Mouse (Mus musculus): ENCODE results near the gene Myoc. TPM values are rescaled to one million over a fixed set of nuclear protein-coding genes. Genes with fewer than 3 reads are reported as not detected.

Myoc gene
- not detected in 2 replicates for total RNA-seq (2012; rRNA removed)

GRCm38 (mm10) chr1:162639051-162639750 lies at the start of gene Myoc:
Gene Myoc (plus strand): TSS chr1:162639155.
- in situ Hi-C loops (cut with MboI; ENCODE audit: low sequenced_read_pairs in 2 of 2, unreplicated experiment in 2 of 2) = no loop called here
- DNase-seq (ENCODE audit: low read depth, low spot score) = no peak
- Histone ChIP-seq H3K27ac (ENCODE audit: insufficient read depth, low read depth, low read length, poor library complexity, severe bottlenecking) (no peak within 1 kb of the TSS), H3K4me3 (ENCODE audit: insufficient read depth in 1 of 2, low read depth in 1 of 2, low read length in 2 of 2, poor library complexity in 1 of 2, severe bottlenecking in 1 of 2) (no peak within 1 kb of the TSS), H3K36me3 (ENCODE audit: control insufficient read depth, insufficient read depth, low read length, poor library complexity, severe bottlenecking) (no peaks in the 10 kb centered on the region), H3K9ac (ENCODE audit: insufficient read depth, low read depth, low read length, poor library complexity, severe bottlenecking) (no peak within 1 kb of the TSS), H3K4me1 (ENCODE audit: control insufficient read depth in 2 of 2, insufficient read depth in 2 of 2, low read length in 2 of 2, poor library complexity in 1 of 2) (no peaks in the 10 kb centered on the region; a peak in 1 of 4 replicates), H3K9me3 (ENCODE audit: control insufficient read depth, insufficient read depth, low read depth, low read length) (no peaks in the 10 kb centered on the region)
- TF ChIP-seq ZC3H11A (IDR thresholded peaks at IDR 0.05; ENCODE audit: borderline replicate concordance, low read depth, low read length) = no peak
- TF ChIP-seq MAFK (IDR thresholded peaks at IDR 0.05; ENCODE audit: insufficient read depth, low read depth, low read length) = no peak
- TF ChIP-seq HCFC1 (IDR thresholded peaks at IDR 0.05; ENCODE audit: borderline replicate concordance, insufficient read depth, low read length) = no peak
- TF ChIP-seq ZNF384 (IDR thresholded peaks at IDR 0.05; ENCODE audit: low read depth, low read length) = no peak

- in situ Hi-C loops (cut with MboI; ENCODE audit: low sequenced_read_pairs in 2 of 2, unreplicated experiment in 2 of 2) = no loop called here
- no peak overlapping the region for H3K4me3 ChIP-seq (ENCODE audit: insufficient read depth in 1 of 2, low read depth in 1 of 2, low read length in 2 of 2, poor library complexity in 1 of 2, severe bottlenecking in 1 of 2)
- no peaks in the 10 kb centered on the region for H3K36me3 ChIP-seq (ENCODE audit: control insufficient read depth, insufficient read depth, low read length, poor library complexity, severe bottlenecking)
- no peak overlapping the region for H3K9ac ChIP-seq (ENCODE audit: insufficient read depth, low read depth, low read length, poor library complexity, severe bottlenecking)
- no peaks in the 10 kb centered on the region for H3K9me3 ChIP-seq (ENCODE audit: control insufficient read depth, insufficient read depth, low read depth, low read length)
- no peak overlapping the region for H3K27ac ChIP-seq (ENCODE audit: insufficient read depth, low read depth, low read length, poor library complexity, severe bottlenecking)
- DNase-seq (ENCODE audit: low read depth, low spot score) = peak; percentile 42
- TF ChIP-seq ZC3H11A (IDR thresholded peaks at IDR 0.05; ENCODE audit: borderline replicate concordance, low read depth, low read length) (no peak), MAFK (IDR thresholded peaks at IDR 0.05; ENCODE audit: insufficient read depth, low read depth, low read length) (no peak), HCFC1 (IDR thresholded peaks at IDR 0.05; ENCODE audit: borderline replicate concordance, insufficient read depth, low read length) (no peak)
- peaks cover 2 to 6% of the 10 kb centered on the region in 2 experiments; a peak in 1 of 4 replicates for H3K4me1 ChIP-seq (ENCODE audit: control insufficient read depth in 2 of 2, insufficient read depth in 2 of 2, low read length in 2 of 2, poor library complexity in 1 of 2)
These were observed 49.5 kb upstream of the Myoc start for GRCm38 (mm10) chr1:162589443-162589842.

- Histone ChIP-seq H3K4me1 (ENCODE audit: control insufficient read depth in 2 of 2, insufficient read depth in 2 of 2, low read length in 2 of 2, poor library complexity in 1 of 2) (peaks cover 2 to 6% of the 10 kb centered on the region in 2 experiments; a peak in 1 of 4 replicates), H3K36me3 (ENCODE audit: control insufficient read depth, insufficient read depth, low read length, poor library complexity, severe bottlenecking) (no peaks in the 10 kb centered on the region), H3K4me3 (ENCODE audit: insufficient read depth in 1 of 2, low read depth in 1 of 2, low read length in 2 of 2, poor library complexity in 1 of 2, severe bottlenecking in 1 of 2) (no peak overlapping the region), H3K9ac (ENCODE audit: insufficient read depth, low read depth, low read length, poor library complexity, severe bottlenecking) (no peak overlapping the region), H3K9me3 (ENCODE audit: control insufficient read depth, insufficient read depth, low read depth, low read length) (no peaks in the 10 kb centered on the region), H3K27ac (ENCODE audit: insufficient read depth, low read depth, low read length, poor library complexity, severe bottlenecking) (no peak overlapping the region)
- in situ Hi-C loops (cut with MboI; ENCODE audit: low sequenced_read_pairs in 2 of 2, unreplicated experiment in 2 of 2) = no loop called here
- no peak for DNase-seq (ENCODE audit: low read depth, low spot score)
- no peak for TF ChIP-seq ZNF384 (IDR thresholded peaks at IDR 0.05; ENCODE audit: low read depth, low read length)
These were observed 48.4 kb upstream of the Myoc start for GRCm38 (mm10) chr1:162590415-162590997.

GRCm38 (mm10) chr1:162597379-162598102 lies 41.4 kb upstream of the Myoc start:
- no peak for DNase-seq (ENCODE audit: low read depth, low spot score)
- no peak overlapping the region for H3K9ac ChIP-seq (ENCODE audit: insufficient read depth, low read depth, low read length, poor library complexity, severe bottlenecking)
- no peaks in the 10 kb centered on the region; the same call in 1 of the 2 replicates for H3K36me3 ChIP-seq (ENCODE audit: control insufficient read depth, insufficient read depth, low read length, poor library complexity, severe bottlenecking)
- H3K27ac ChIP-seq (ENCODE audit: insufficient read depth, low read depth, low read length, poor library complexity, severe bottlenecking) = no peak overlapping the region
- H3K4me3 ChIP-seq (ENCODE audit: insufficient read depth in 1 of 2, low read depth in 1 of 2, low read length in 2 of 2, poor library complexity in 1 of 2, severe bottlenecking in 1 of 2) = no peak overlapping the region
- H3K4me1 ChIP-seq (ENCODE audit: control insufficient read depth in 2 of 2, insufficient read depth in 2 of 2, low read length in 2 of 2, poor library complexity in 1 of 2) = no peaks in the 10 kb centered on the region
- in situ Hi-C loops (cut with MboI; ENCODE audit: low sequenced_read_pairs in 2 of 2, unreplicated experiment in 2 of 2) = no loop called here
- no peak for TF ChIP-seq HCFC1 (IDR thresholded peaks at IDR 0.05; ENCODE audit: borderline replicate concordance, insufficient read depth, low read length)
- H3K9me3 ChIP-seq (ENCODE audit: control insufficient read depth, insufficient read depth, low read depth, low read length) = no peaks in the 10 kb centered on the region

GRCm38 (mm10) chr1:162599617-162600016 lies 39.3 kb upstream of the Myoc start:
- Histone ChIP-seq H3K27ac (ENCODE audit: insufficient read depth, low read depth, low read length, poor library complexity, severe bottlenecking) (no peak overlapping the region), H3K9ac (ENCODE audit: insufficient read depth, low read depth, low read length, poor library complexity, severe bottlenecking) (no peak overlapping the region), H3K4me3 (ENCODE audit: insufficient read depth in 1 of 2, low read depth in 1 of 2, low read length in 2 of 2, poor library complexity in 1 of 2, severe bottlenecking in 1 of 2) (no peak overlapping the region), H3K9me3 (ENCODE audit: control insufficient read depth, insufficient read depth, low read depth, low read length) (no peaks in the 10 kb centered on the region), H3K4me1 (ENCODE audit: control insufficient read depth in 2 of 2, insufficient read depth in 2 of 2, low read length in 2 of 2, poor library complexity in 1 of 2) (no peaks in the 10 kb centered on the region), H3K36me3 (ENCODE audit: control insufficient read depth, insufficient read depth, low read length, poor library complexity, severe bottlenecking) (no peaks in the 10 kb centered on the region; the same call in 1 of the 2 replicates)
- TF ChIP-seq MAFK (IDR thresholded peaks at IDR 0.05; ENCODE audit: insufficient read depth, low read depth, low read length) (no peak), HCFC1 (IDR thresholded peaks at IDR 0.05; ENCODE audit: borderline replicate concordance, insufficient read depth, low read length) (no peak), ZC3H11A (IDR thresholded peaks at IDR 0.05; ENCODE audit: borderline replicate concordance, low read depth, low read length) (no peak), CHD2 (IDR thresholded peaks at IDR 0.05; ENCODE audit: low read depth, low read length) (no peak), ZNF384 (IDR thresholded peaks at IDR 0.05; ENCODE audit: low read depth, low read length) (no peak)
- DNase-seq (ENCODE audit: low read depth, low spot score) = no peak
- in situ Hi-C loops (cut with MboI; ENCODE audit: low sequenced_read_pairs in 2 of 2, unreplicated experiment in 2 of 2) = no loop called here
